Mouse (Mus musculus): ENCODE measurements at regions not wholly inside any gene's neighbourhood (a gene's known extent, or its start where the extent isn't known, plus 50 kb on each side); places are given as distances from the start of the nearest gene placed in this dataset.
"Not testable (repeated sequence)": the region's sequence is repeated elsewhere in the genome, so short reads cannot be mapped to it uniquely, and the experiment has no call there.

DNA sequence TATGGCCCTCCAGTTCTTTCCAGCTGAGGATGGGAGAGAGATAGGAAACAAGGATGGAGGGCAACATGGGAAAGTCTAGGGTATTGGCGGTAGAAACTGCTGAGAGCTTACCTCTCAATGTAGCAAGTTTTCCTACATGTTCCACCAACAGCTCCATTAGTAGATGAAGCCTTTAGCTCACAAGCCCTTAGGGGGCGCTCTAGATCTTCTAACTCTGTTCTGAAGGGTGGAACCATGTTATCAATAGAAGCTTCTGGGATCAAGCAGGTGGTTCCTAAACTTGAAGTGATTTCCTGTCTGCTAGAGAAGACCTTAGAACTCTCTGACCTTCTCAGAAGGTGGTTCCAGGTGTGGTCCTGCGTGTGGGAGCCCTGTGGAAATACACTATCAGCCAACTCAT, 154.2 kb upstream of the 1700012A03Rik start:
- H3K27ac ChIP-seq: no peak overlapping the region
- no peak overlapping the region for H3K9ac ChIP-seq
- no peaks in the 10 kb centered on the region for H3K4me1 ChIP-seq
- ATAC-seq (ENCODE audit: insufficient read depth, low FRiP score, low read depth): no peak
- 64% methylated on average over 3 of the region's 3 CpGs for WGBS
- H3K9me3 ChIP-seq: no peaks in the 10 kb centered on the region
- H3K27me3 ChIP-seq (replicated peaks): no peaks in the 10 kb centered on the region
- H3K4me2 ChIP-seq: no peak overlapping the region
- no peak overlapping the region for H3K4me3 ChIP-seq (replicated peaks)
- H3K36me3 ChIP-seq: no peaks in the 10 kb centered on the region

DNA sequence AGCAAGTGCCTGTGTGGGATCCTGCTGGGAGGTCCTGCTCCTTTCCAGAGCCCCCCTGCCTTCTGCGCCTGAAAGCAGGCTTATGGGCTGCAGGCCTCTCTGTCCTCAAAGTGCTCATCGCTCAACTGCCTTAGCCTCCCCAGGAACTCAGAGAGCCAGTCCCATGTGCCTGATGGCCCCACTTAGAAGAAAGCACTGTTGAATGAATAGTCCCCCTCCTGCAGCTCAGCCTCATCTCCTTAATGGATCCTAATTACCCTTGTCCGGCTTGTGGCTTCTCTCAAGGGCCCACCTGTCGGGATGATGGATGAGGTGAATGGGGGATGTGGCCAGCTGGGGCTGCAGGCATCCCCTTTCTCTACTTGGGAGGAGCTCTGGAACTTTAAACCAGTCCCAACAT, 163.1 kb upstream of the 1700012A03Rik start:
- Histone ChIP-seq H3K9ac (no peak overlapping the region), H3K36me3 (no peaks in the 10 kb centered on the region), H3K27me3 (replicated peaks) (no peaks in the 10 kb centered on the region), H3K27ac (no peak overlapping the region), H3K4me2 (no peak overlapping the region), H3K9me3 (no peaks in the 10 kb centered on the region), H3K4me1 (no peaks in the 10 kb centered on the region), H3K4me3 (replicated peaks) (no peak overlapping the region)
- no peak for ATAC-seq (ENCODE audit: insufficient read depth, low FRiP score, low read depth)
- WGBS: 11% methylated on average over 4 of the region's 4 CpGs

DNA sequence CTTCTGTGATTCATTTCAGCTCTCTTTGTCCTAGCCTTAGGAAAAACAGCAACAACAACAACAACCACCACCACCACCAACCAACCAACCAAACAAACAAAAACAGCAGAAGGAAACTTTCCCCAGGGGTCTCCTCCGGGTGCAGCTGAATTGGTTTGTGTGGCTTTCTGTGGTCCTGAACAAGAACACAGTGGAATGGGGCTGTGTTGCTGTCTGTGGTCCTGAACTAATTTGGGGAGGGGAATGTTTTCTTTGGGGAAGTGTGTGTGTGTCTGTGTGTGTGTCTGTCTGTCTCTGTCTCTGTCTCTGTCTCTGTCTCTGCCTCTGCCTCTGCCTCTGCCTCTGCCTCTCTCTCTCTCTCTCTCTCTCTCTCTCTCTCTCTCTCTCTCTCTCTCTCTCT, 164.8 kb upstream of the 1700012A03Rik start:
- WGBS: 5% methylated on average over 1 of the region's 1 CpGs
- ATAC-seq (ENCODE audit: insufficient read depth, low FRiP score, low read depth); H3K4me3 ChIP-seq (replicated peaks); H3K36me3 ChIP-seq; H3K9ac ChIP-seq; H3K27me3 ChIP-seq (replicated peaks); H3K9me3 ChIP-seq; H3K4me1 ChIP-seq; H3K4me2 ChIP-seq; H3K27ac ChIP-seq: not testable (repeated sequence)

GRCm38 (mm10) chr6:31883726-31884125, 166.3 kb upstream of the 1700012A03Rik start:
- 4% methylated on average over 2 of the region's 2 CpGs for WGBS
- Histone ChIP-seq H3K27ac (no peak overlapping the region), H3K9ac (no peak overlapping the region), H3K4me2 (no peak overlapping the region), H3K4me3 (replicated peaks) (no peak overlapping the region), H3K4me1 (no peaks in the 10 kb centered on the region), H3K27me3 (replicated peaks) (no peaks in the 10 kb centered on the region), H3K9me3 (no peaks in the 10 kb centered on the region), H3K36me3 (no peaks in the 10 kb centered on the region)
- ATAC-seq (ENCODE audit: insufficient read depth, low FRiP score, low read depth): no peak

DNA sequence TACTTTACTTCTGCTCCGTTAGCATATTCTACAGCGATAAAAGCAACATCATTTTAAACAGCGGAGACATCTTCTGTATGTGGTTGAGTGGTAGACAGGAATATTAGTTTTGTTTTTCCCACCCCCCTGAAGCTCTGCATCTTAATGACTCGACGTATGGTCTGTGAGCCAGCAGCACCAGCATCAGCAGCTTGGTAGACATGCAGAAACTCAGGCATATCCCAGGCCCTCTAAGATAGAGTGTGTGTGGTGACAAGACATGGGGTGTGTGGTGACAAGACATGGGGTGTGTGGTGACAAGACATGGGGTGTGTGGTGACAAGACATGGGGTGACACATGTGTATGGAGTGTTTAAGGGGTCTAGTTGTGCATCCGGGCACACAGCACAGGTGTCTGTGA, 175.4 kb upstream of the 1700012A03Rik start:
- ATAC-seq (ENCODE audit: insufficient read depth, low FRiP score, low read depth): no peak
- no peaks in the 10 kb centered on the region for H3K36me3 ChIP-seq
- no peak overlapping the region for H3K27ac ChIP-seq
- H3K4me3 ChIP-seq (replicated peaks): no peak overlapping the region
- H3K4me1 ChIP-seq: no peaks in the 10 kb centered on the region
- H3K27me3 ChIP-seq (replicated peaks): no peaks in the 10 kb centered on the region
- no peak overlapping the region for H3K4me2 ChIP-seq
- no peaks in the 10 kb centered on the region for H3K9me3 ChIP-seq
- WGBS: 86% methylated on average over 6 of the region's 6 CpGs
- H3K9ac ChIP-seq: no peak overlapping the region

DNA sequence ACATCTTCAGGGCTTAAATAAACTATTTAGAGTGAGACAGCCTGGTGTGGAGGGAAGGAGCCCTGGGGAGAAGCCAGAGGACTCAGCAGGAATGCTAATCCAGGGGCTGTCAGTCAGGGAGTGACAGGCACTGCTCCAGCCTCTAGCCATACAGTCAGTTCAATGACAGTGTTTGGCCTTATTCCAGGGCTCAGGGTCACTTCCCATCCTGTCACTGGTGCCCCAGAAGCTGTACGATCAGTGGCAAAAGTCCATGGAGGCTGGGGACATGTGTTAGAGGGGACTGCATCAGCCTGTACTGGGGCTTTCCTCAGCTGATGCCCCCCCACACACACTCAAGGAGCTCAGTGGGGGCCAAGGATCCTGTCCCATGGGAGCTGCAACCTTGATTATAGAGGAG, 176.1 kb upstream of the 1700012A03Rik start:
- WGBS: 59% methylated on average over 1 of the region's 1 CpGs
- H3K27ac ChIP-seq: no peak overlapping the region
- no peak overlapping the region for H3K9ac ChIP-seq
- H3K4me2 ChIP-seq: no peak overlapping the region
- H3K9me3 ChIP-seq: no peaks in the 10 kb centered on the region
- no peaks in the 10 kb centered on the region for H3K4me1 ChIP-seq
- no peak overlapping the region for H3K4me3 ChIP-seq (replicated peaks)
- H3K27me3 ChIP-seq (replicated peaks): no peaks in the 10 kb centered on the region
- no peaks in the 10 kb centered on the region for H3K36me3 ChIP-seq
- ATAC-seq (ENCODE audit: insufficient read depth, low FRiP score, low read depth): no peak

- Histone ChIP-seq H3K9me3 (no peaks in the 10 kb centered on the region), H3K4me3 (replicated peaks) (no peak overlapping the region), H3K4me1 (no peaks in the 10 kb centered on the region), H3K4me2 (no peak overlapping the region), H3K36me3 (no peaks in the 10 kb centered on the region), H3K27me3 (replicated peaks) (no peaks in the 10 kb centered on the region), H3K9ac (no peak overlapping the region), H3K27ac (no peak overlapping the region)
- WGBS: 90% methylated on average over 3 of the region's 3 CpGs
- no peak for ATAC-seq (ENCODE audit: insufficient read depth, low FRiP score, low read depth)
Measured at GRCm38 (mm10) chr6:31871766-31872165, 178.3 kb upstream of the 1700012A03Rik start.

DNA sequence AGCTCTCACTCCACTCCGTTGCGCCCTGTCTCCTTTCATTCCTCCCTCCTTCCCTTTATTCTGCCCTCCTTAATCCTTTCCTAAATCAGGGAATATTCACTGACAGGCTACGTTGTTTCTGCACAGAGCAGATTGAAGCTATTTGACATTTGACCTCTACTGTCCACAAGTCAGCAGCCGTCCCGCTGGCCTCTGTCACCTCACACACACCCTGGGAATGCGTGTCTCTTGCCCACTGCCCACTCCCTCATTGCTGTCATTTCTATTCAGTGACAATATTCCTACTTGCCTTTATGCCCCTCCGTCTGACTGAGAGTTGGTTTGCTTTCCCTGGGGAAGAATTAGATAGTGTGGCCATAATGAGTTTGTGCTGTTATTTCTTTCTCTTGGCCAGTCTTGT, 188.1 kb upstream of the 1700012A03Rik start:
- 44% methylated on average over 7 of the region's 7 CpGs for WGBS
- no peak overlapping the region for H3K9ac ChIP-seq
- ATAC-seq (ENCODE audit: insufficient read depth, low FRiP score, low read depth): no peak

GRCm38 (mm10) chr6:31859621-31860020, 190.4 kb upstream of the 1700012A03Rik start:
- ATAC-seq (ENCODE audit: insufficient read depth, low FRiP score, low read depth): no peak
- H3K4me2 ChIP-seq: no peak overlapping the region
- H3K9me3 ChIP-seq: no peaks in the 10 kb centered on the region
- no peak overlapping the region for H3K9ac ChIP-seq
- no peak overlapping the region for H3K27ac ChIP-seq
- H3K36me3 ChIP-seq: no peaks in the 10 kb centered on the region
- H3K4me3 ChIP-seq (replicated peaks): no peak overlapping the region
- H3K4me1 ChIP-seq: no peaks in the 10 kb centered on the region
- WGBS: 75% methylated on average over 3 of the region's 3 CpGs
- H3K27me3 ChIP-seq (replicated peaks): no peaks in the 10 kb centered on the region

More for the DNA sequence above, 188.1 kb upstream of the 1700012A03Rik start:
- no peaks in the 10 kb centered on the region for H3K36me3 ChIP-seq
- H3K27me3 ChIP-seq (replicated peaks): no peaks in the 10 kb centered on the region
- H3K27ac ChIP-seq: no peak overlapping the region
- H3K4me1 ChIP-seq: no peaks in the 10 kb centered on the region
- H3K4me2 ChIP-seq: no peak overlapping the region
- H3K9me3 ChIP-seq: no peaks in the 10 kb centered on the region
- no peak overlapping the region for H3K4me3 ChIP-seq (replicated peaks)

DNA sequence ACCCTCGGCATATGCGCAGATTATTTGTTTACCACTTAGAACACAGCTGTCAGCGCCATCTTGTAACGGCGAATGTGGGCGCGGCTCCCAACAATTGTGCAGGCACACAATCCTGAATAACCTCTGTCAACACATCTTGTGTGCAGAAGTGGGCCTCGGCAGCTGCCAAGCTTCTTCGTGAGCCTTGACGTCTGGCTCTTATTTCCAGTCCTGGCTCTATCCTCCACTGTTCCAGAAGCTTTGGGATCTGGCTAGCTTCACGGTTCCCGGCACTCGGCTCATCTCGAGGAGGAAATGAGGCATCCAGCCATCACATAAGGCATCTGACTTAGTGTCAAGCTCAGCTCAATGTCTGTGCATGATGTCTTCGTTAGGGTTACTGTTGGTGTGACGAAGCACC, 195.8 kb upstream of the 1700012A03Rik start:
- Histone ChIP-seq H3K36me3 (no peaks in the 10 kb centered on the region), H3K4me1 (no peaks in the 10 kb centered on the region), H3K4me2 (no peak overlapping the region), H3K9me3 (no peaks in the 10 kb centered on the region), H3K27ac (no peak overlapping the region), H3K4me3 (replicated peaks) (no peak overlapping the region), H3K9ac (no peak overlapping the region), H3K27me3 (replicated peaks) (no peaks in the 10 kb centered on the region)
- WGBS: 95% methylated on average over 15 of the region's 16 CpGs
- ATAC-seq (ENCODE audit: insufficient read depth, low FRiP score, low read depth): no peak

DNA sequence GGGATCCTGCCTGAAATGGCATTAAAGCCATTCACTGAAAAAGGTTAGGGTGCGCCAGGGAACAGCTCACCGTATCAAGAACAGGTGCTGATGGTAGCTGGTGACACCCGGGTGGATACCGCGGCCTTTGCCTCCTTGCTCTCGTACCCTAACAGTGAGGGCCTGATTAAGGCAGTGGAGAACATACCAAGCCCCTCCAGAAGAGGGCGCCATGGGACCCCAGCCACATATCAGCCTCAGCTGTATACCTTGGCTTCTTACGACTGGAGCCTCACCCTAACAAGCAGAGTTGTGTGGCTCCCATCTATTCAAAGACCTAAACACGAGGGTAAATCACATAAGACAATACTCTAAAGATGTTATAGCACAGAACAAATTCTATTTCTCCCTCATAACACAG, 203.7 kb upstream of the 1700012A03Rik start:
- ATAC-seq (ENCODE audit: insufficient read depth, low FRiP score, low read depth): no peak
- Histone ChIP-seq H3K9me3 (no peaks in the 10 kb centered on the region), H3K4me3 (replicated peaks) (no peak overlapping the region), H3K36me3 (no peaks in the 10 kb centered on the region), H3K27ac (no peak overlapping the region), H3K9ac (no peak overlapping the region), H3K4me1 (no peaks in the 10 kb centered on the region), H3K27me3 (replicated peaks) (no peaks in the 10 kb centered on the region), H3K4me2 (no peak overlapping the region)
- 85% methylated on average over 9 of the region's 9 CpGs for WGBS

GRCm38 (mm10) chr6:31845671-31846070, 204.4 kb upstream of the 1700012A03Rik start:
- 81% methylated on average over 5 of the region's 5 CpGs for WGBS
- Histone ChIP-seq H3K36me3 (no peaks in the 10 kb centered on the region), H3K27ac (no peak overlapping the region), H3K9ac (no peak overlapping the region), H3K27me3 (replicated peaks) (no peaks in the 10 kb centered on the region), H3K4me1 (no peaks in the 10 kb centered on the region), H3K4me2 (no peak overlapping the region), H3K9me3 (no peaks in the 10 kb centered on the region), H3K4me3 (replicated peaks) (no peak overlapping the region)
- no peak for ATAC-seq (ENCODE audit: insufficient read depth, low FRiP score, low read depth)

- H3K4me2 ChIP-seq: no peak overlapping the region
- no peak overlapping the region for H3K9ac ChIP-seq
- H3K27me3 ChIP-seq (replicated peaks): no peaks in the 10 kb centered on the region
- H3K4me1 ChIP-seq: no peaks in the 10 kb centered on the region
- ATAC-seq (ENCODE audit: insufficient read depth, low FRiP score, low read depth): no peak
- no peak overlapping the region for H3K27ac ChIP-seq
- H3K9me3 ChIP-seq: no peaks in the 10 kb centered on the region
- H3K4me3 ChIP-seq (replicated peaks): no peak overlapping the region
- WGBS: 76% methylated on average over 4 of the region's 4 CpGs
- H3K36me3 ChIP-seq: no peaks in the 10 kb centered on the region
Measured at GRCm38 (mm10) chr6:31840621-31841020, 209.4 kb upstream of the 1700012A03Rik start.

Data from stomach, embryonic 15.5 days (tissue).